Mouse (Mus musculus): ENCODE results near the gene Cpne2. TPM values are rescaled to one million over a fixed set of nuclear protein-coding genes. Genes with fewer than 3 reads are reported as not detected.

The Cpne2 gene
- polyA plus RNA-seq, 1 experiment: 0.08 TPM

- no peak for TF ChIP-seq GATA1 (IDR thresholded peaks at IDR 0.05; ENCODE audit: low read length)
Observed at GRCm38 (mm10) chr8:94600478-94600877, 67.7 kb downstream of the Cpne2 start.

DNA sequence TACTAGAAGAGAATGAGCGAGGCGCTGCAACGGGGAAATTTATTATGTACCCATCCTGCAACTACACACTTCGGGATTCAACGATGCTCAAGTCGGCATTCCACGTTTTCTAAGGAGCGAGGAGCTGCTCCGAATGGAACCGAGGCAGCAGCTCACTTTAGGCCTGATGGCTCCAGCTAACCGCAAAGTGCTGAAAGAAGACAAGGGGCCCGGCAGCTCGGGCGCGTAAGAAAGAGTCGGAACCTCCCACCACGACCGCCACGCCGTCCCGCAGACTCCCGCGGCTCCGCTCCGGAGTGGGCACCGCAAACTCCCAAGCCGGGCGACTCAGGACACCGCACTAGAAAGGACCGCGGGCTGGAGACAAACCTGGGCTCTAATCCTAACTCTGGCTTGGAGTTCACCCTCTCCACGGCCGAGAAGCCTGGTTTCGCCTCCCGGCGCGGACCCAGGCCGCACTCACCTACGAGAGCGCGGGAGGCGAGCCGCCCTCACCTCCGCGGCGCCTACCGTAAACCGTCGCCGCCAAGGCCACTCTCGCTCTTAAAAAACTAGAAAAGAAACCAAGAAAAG lies 68.3 kb downstream of the Cpne2 start:
- no peak for TF ChIP-seq GATA1 (IDR thresholded peaks at IDR 0.05; ENCODE audit: low read length)

DNA sequence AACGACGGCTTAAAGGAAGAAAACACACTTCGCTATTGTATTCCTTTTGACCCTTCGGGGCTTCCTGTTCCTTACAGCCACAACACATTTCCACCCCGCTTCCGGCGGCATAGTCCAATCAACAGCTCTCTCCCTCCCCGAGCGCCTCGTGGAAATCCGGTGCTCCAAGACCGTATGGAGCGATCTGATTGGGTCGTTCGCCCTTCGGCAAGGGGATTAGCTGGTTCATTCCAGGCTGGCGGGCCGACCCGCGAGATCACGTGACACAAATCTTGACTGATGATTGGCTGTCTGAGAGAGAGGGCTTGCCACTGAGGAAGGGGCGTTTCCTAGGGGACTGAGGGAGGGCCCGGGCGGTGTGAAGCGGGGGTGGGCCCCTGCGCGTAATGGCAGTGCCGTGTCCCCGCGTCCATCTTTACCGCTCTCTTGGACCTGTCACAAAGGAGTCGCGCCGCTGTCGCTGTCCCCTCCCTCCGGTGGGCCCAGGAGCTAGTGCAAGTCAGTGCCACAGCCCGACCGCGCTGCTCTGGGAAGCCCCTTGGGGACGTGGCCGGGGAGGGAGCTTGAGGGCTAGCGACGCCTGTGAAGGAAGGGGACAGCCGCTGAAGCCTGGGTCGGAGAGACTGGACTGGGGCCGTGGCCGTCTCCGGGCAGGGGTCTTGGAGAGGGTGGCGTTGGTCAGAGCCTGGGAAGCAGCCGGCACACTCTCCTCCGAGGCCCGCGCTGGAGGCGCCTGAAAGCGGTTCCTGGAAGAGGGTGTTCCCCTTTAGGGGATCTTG lies 69.0 kb downstream of the Cpne2 start, which contains the start of the genes Rspry1 and Fam192a:
Gene Rspry1 (plus strand): TSS at position 331 of the 779 bp plus-strand sequence.
Gene Fam192a (minus strand): TSS at position 391 of the 779 bp plus-strand sequence.
- TF ChIP-seq GATA1 (IDR thresholded peaks at IDR 0.05; ENCODE audit: low read length): no peak

GRCm38 (mm10) chr8:94602471-94603131 lies 69.8 kb downstream of the Cpne2 start:
- TF ChIP-seq GATA1 (IDR thresholded peaks at IDR 0.05; ENCODE audit: low read length): no peak

DNA sequence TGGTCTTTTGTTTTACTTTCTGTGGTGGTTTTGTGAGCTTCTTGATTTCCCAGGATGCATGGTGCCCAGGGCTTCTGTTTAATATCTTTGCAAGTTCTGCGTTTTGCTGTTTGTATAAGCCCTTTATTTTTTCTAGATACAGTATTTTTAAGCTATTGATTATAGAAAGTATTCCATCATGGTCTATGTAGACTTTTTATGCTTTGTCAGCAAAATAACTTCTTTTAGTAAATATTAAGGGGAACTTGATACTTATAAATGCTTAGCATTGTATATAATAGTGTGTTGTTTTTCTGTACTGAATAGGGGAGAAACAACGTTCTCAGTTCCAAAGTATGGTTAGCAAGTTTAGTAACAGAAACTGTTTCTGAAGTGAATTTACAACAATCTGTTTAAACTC lies 71.2 kb downstream of the Cpne2 start:
- no peak for TF ChIP-seq GATA1 (IDR thresholded peaks at IDR 0.05; ENCODE audit: low read length)

DNA sequence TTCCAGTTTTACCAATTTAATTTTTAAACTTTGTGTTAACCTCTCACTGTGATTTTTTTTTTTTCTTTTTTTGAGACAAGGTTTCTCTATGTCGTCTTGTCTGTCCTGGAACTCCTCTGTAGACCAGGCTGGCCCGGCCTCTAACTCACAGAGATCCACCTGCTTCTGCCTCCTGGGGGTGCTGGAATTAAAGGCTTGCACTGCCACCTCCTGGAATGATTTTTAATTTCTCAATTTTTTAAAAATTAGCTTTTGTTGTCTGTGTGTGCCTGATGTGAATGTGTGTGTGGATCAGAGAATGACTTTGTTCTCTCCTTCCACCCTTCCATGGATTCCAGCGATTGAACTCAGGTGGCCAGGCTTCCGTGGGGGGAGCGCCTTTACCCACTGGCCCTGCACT lies 74.3 kb downstream of the Cpne2 start:
- TF ChIP-seq GATA1 (IDR thresholded peaks at IDR 0.05; ENCODE audit: low read length): no peak

Other genes starting within 250 kb of the Cpne2 start
- gene Slc12a3, start 203.8 kb upstream of the Cpne2 start, polyA plus RNA-seq (2012): not detected in 2 replicates
- gene Herpud1, start 146.6 kb upstream of the Cpne2 start, polyA plus RNA-seq (2012): 56.2 and 57.1 TPM in 2 replicates
- not detected in 2 replicates for gene Nlrc5, start 98.6 kb upstream of the Cpne2 start, polyA plus RNA-seq (2012)
- gene Rspry1, start 68.9 kb downstream of the Cpne2 start, polyA plus RNA-seq (2012): 12.4 and 12.9 TPM in 2 replicates
- 106 and 163 TPM in 2 replicates for gene Fam192a, start 69.0 kb downstream of the Cpne2 start, polyA plus RNA-seq (2012)
- gene Arl2bp, start 133.6 kb downstream of the Cpne2 start, polyA plus RNA-seq (2012): 91.2 and 237 TPM in 2 replicates
- not detected in 2 replicates for gene Pllp, start 163.3 kb downstream of the Cpne2 start, polyA plus RNA-seq (2012)
- gene Ccl22, start 212.6 kb downstream of the Cpne2 start, polyA plus RNA-seq (2012): not detected in 2 replicates
- not detected in 2 replicates for gene Cx3cl1, start 239.0 kb downstream of the Cpne2 start, polyA plus RNA-seq (2012)

Measured in G1E-ER4 (cell line).